Mouse (Mus musculus) left cerebral cortex, postnatal 10 days (tissue): ENCODE results near the gene Nlrp3. TPM values are rescaled to one million over a fixed set of nuclear protein-coding genes. Genes with fewer than 3 reads are reported as not detected.

ENCODE experiments used
- DNase-seq, 2 experiments: peaks; one replicate each; pipeline ENCODE4 v3.0.0; 2021 to 2022; ENCODE audit warnings: low spot score in 2 of 2, mixed read lengths in 1 of 2; ENCODE audit errors: extremely low spot score in 1 of 2
- intact Hi-C: fragments of 180-260 bp; cut with DNase I; formaldehyde crosslinking; loops from one replicate; pipeline ENCODE4 v1.15.1; 2025
- total RNA-seq, 2 experiments: library from RNA; stranded (reverse); gene quantifications; 2 replicates each; pipeline ENCODE4 v1.2.3; 2021

Nlrp3 gene
- 1 to 10 TPM in 1 of 2 experiments, under 1 TPM in 1; 0.79 to 1.5 TPM for total RNA-seq

GRCm38 (mm10) chr11:59541324-59541723 lies at the start of gene Nlrp3:
TSS of gene Nlrp3 (plus strand) at chr11:59541568.
- intact Hi-C loops = no loop called here
- no peak for DNase-seq

GRCm38 (mm10) chr11:59496672-59497310 lies 44.6 kb upstream of the Nlrp3 start:
- intact Hi-C loops = no loop called here
- DNase-seq = no peak

DNA sequence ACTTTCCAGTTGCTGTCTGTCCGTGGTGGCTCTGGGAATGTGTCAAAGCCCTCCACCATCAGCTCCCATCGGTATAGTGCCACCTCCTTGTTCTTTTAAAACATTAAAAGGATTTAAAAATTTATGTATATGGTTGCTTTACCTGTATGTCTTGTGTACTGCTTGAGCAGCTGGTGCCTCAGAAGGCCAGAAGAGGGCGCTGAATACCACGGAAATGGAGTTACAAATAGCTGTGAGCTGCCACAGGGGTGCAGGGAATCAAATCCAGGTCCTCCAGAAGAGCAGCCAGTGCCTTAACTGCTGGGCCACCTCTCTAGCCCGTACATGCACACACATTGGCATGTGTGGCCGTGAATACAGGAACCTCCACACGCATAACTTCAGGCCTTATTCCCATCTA lies 43.6 kb upstream of the Nlrp3 start:
- intact Hi-C loops = no loop called here
- no peak for DNase-seq

DNA sequence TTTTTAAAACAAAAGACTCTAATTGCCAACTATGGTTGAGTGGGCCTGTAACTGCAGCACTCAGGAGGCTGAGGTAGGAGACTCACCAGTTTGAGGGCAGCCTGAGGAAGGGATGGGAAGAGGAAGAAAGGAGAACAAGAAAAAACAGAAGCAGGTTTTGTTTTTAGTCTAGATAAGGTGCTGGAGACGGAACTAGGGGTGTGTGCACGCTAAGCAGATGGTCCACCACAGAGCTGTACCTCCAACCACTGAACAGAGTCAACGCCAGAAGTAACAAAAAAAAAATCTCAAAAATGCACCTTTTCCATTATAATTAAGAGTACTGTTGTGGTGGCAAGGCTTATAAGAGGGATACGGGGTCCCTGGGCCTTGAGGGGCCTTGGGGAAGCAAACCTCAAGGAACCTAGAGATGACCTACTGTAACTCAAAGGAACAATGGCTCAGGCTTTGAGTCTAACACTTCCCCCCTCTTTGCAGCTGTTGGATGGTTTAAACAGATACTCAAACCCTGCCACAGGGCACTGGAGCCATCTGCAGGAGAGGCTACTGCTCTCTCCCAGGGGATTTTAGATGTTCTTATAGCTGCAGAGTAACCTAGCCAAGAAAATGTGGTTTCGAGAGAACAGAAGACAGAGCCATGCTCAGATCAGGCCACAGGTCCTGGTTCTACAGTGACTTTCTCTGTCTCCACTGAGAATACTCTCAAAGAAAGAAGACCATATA lies 39.2 kb upstream of the Nlrp3 start:
- intact Hi-C loops = no loop called here
- DNase-seq = no peak

GRCm38 (mm10) chr11:59505351-59505838 lies 36.0 kb upstream of the Nlrp3 start:
- intact Hi-C loops = no loop called here
- peak in 1 of 2 experiments; percentile 77 for DNase-seq

GRCm38 (mm10) chr11:59505839-59506712 lies 35.3 kb upstream of the Nlrp3 start:
- intact Hi-C loops = no loop called here
- peak; percentile 72 to 94 for DNase-seq

- DNase-seq = no peak
- intact Hi-C loops = no loop called here
Observed at GRCm38 (mm10) chr11:59506713-59507074, 34.7 kb upstream of the Nlrp3 start.

DNA sequence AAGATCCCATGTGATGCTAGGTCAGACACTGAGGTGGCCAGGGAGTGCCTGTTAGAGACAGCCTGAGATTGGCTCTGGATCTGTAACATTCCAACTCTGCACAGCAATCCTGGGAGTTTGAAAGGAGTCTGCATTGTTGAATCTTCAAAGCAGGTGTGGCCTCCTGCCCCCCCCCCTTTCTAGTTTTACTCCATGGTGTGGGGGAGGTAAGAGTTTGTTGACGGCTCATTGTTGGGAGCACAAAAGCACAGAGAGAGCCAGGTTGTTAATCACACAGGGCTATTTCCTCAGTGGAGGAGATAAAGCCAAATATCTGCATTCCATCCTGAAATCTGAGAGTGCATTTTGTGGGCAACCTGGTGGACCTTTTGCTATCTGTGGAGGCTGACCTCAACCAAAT lies 29.8 kb upstream of the Nlrp3 start:
- intact Hi-C loops = no loop called here
- no peak for DNase-seq

DNA sequence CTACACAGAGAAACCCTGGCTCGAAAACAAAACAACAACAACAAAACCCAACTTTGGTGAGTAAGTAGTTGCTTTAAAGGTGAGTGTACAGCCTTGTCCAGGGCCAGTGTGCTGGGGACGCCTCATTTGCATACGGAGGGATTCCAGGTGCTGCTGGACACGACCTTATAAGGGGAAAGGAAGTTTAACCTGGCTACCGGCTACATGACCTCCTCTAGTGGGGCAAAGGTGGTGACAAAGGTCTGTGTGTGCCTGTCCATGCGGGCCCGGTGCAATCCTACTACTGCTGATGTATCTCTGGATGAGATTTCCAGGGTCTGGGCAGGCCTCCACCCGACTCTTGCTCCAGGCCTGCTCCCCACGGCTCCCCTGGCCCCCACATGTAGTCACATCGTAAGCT lies 28.6 kb upstream of the Nlrp3 start:
- intact Hi-C loops = no loop called here

GRCm38 (mm10) chr11:59513556-59513955 lies 27.8 kb upstream of the Nlrp3 start:
- intact Hi-C loops = no loop called here
- no peak for DNase-seq

More for the DNA sequence above, 28.6 kb upstream of the Nlrp3 start:
- no peak for DNase-seq

- intact Hi-C loops = no loop called here
Observed at GRCm38 (mm10) chr11:59514381-59514780, 27.0 kb upstream of the Nlrp3 start.

GRCm38 (mm10) chr11:59514789-59515188 lies 26.6 kb upstream of the Nlrp3 start:
- intact Hi-C loops = no loop called here
- DNase-seq = no peak

More at GRCm38 (mm10) chr11:59514381-59514780, 27.0 kb upstream of the Nlrp3 start:
- no peak for DNase-seq

DNA sequence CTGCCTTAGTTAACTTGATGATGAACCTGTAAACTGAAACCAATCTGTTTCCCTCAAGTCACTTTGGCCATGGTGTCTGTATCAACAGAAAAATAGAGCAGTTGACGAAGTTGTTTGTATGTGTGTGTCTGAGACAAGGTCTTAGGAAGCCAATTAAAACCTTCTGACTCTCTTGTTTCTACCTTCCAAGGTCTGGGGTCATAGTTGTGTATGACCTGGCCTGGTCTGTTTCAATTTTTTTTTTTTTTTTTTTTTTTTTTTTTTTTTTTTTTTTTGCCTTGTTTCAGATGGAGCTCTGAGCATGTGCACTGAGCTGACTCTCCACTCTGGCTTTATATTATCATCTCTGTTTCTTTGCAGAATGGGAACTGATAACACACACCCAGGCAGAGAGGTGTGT lies 23.9 kb upstream of the Nlrp3 start:
- intact Hi-C loops = no loop called here
- DNase-seq = no peak

DNA sequence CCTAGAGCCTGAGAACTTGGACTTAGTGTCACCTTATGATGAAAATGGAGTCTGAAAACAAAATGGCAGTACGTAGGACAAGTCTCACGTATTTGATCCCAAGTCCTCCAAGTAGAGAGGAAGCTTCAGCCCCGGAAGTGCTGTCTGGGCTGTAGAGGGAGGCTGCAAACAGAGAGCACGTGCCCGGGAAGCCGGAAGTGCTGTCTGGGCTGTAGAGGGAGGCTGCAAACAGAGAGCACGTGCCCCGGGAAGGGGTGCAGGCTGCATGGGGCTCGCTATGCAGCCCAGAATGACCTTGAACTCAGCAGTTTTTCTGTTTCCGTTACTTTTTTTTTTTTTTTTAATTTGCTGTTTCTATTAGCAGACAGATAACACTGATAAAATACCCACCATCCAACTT lies 23.1 kb upstream of the Nlrp3 start:
- intact Hi-C loops = no loop called here
- peak in 1 of 2 experiments; percentile 45 for DNase-seq

- intact Hi-C loops = loop anchor here (10.0 kb wide), 2 partner anchors 225 to 255 kb away; no protein-coding TSS in a partner anchor
- DNase-seq = no peak
Observed at GRCm38 (mm10) chr11:59519741-59520495, 21.4 kb upstream of the Nlrp3 start.

DNA sequence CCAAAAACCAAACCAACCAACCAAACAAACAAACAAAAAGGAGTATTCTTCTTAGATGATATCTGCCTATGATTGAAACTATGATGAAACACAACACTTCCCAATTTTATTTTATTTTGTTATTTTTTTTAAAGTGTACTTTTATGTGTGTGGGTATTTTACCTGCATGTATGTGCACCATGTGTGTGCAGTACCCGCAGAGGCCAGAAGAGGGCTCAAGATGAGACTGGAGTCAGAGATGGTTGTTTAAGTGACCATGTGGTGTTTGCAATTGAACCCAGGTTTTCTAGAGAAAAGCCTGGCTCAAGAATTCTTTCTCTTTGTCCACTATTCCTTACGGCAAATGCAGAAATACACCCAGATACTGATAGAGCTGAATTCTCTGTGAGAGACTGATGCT lies 17.2 kb upstream of the Nlrp3 start:
- no peak for DNase-seq
- intact Hi-C loops = loop anchor here (10.0 kb wide), 2 partner anchors 221 to 251 kb away; no protein-coding TSS in a partner anchor

DNA sequence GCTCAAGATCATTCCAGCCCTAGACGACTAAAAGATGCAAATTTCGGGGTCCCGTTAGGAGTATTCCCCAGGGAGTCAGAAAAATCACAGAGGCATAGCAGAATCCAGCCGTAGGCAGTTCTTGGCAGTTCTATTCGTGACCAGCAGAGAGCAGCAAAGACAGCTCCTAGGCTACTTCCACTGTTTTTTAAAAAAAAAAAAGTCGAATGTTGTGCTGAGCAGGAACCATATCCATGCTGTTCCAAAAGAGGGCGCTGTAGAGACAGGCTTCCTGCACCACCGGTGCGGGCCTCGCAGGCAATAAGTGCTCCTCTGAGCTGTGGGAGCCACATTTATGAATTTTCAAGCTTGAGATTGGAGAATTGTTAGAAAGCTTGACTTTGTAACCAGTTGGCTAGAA lies 16.1 kb upstream of the Nlrp3 start:
- DNase-seq = peak; percentile 82 to 86
- intact Hi-C loops = loop anchor here (5.0 to 10.0 kb wide), 3 partner anchors 42 to 250 kb away; no protein-coding TSS in a partner anchor

DNA sequence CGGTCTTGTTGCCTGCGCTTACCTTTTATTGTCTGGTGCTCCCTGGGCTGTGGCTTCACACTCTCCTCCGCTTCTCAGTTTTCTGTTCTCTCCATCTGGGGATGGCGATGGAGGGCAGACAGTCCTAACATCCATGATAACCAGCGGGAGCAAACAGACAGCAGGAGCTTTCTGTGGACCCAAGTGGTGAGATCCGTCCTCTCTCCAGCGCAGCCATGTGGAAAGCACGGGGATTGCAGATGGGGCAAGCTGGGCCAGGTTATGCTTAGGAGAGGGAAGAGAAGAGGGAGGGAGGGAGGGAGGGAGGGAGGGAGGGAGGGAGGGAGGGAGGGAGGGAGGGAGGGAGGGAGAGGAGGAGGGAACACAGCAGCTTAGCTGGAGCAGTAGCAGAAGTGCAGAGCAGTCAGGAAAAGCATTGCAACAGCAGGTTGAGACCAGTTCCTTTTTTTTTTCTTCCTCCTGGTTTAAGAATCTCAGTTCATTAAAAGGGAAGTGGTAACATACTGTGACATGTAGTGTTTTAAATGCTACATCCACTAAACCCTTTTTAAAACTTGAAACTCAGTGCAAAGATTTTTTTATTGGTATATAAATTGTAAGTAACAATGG lies 14.8 kb upstream of the Nlrp3 start, which contains the start of gene Zkscan17:
Gene Zkscan17 (minus strand): TSS at position 280 of the 609 bp plus-strand sequence.
- intact Hi-C loops = loop anchor here (2.0 to 10.0 kb wide), 4 partner anchors 41 to 248 kb away; no protein-coding TSS in a partner anchor
- DNase-seq = peak in 1 of 2 experiments; percentile 48
